ENCODE assay signal across 13 mouse cellular contexts in genomic region chr13:37691855-37692445, GRCm38 (mm10).
DNase-seq lines count a peak whose midpoint lies in the region; TF ChIP-seq lines count a peak whose summit lies in the region.
"Had no signal": no experiment of that assay in that cellular context is flagged by ENCODE, and none has a peak within 500 bp of the region (broad histone marks: within the 10 kb centered on the region; RNA-seq: fewer than 3 reads in every experiment).

No protein-coding gene starts in this region.

- peak; percentile 20 for DNase-seq in gastrocnemius, postnatal 14 days
- DNase-seq in gastrocnemius, adult 8-10 months (ENCODE audit: low spot score in 2 of 2), result no peak
- peak; percentile 9 for DNase-seq in mesoderm, embryonic 11.5 days (ENCODE audit: low read depth, low spot score)
- DNase-seq in thymus, postnatal 25 days, result peak; percentile 71
- no peak for DNase-seq in cerebellum, adult 2 months
- DNase-seq in kidney, adult 2 months, result no peak
- DNase-seq: gastrocnemius, postnatal 10 days had no signal

- no peak overlapping the region for H3K27ac ChIP-seq in cerebellum, adult 2 months (ENCODE audit: insufficient read depth, low read length)
- no peak overlapping the region for H3K27ac ChIP-seq in kidney, adult 2 months (ENCODE audit: insufficient read depth, low read depth, low read length)
- H3K27ac ChIP-seq: embryonic facial prominence, embryonic 12.5 days; hindbrain, embryonic 13.5 days; intestine, embryonic 15.5 days; liver, embryonic 14.5 days; stomach, postnatal 0 days had no signal

- no peak for TF ChIP-seq POLR2A in cerebellum, adult 2 months (IDR thresholded peaks at IDR 0.05; ENCODE audit: borderline replicate concordance, insufficient read depth, low read length)
- TF ChIP-seq POLR2A in kidney, adult 2 months (IDR thresholded peaks at IDR 0.05; ENCODE audit: low read depth, low read length), result no peak

- H3K27me3 ChIP-seq in C2C12 (ENCODE audit: control insufficient read depth, insufficient read depth, insufficient read length), result no peaks in the 10 kb centered on the region
- H3K27me3 ChIP-seq in cerebellum, adult 2 months (ENCODE audit: control insufficient read depth, insufficient read depth, low read length), result no peaks in the 10 kb centered on the region
- H3K27me3 ChIP-seq in kidney, adult 2 months (replicated peaks; ENCODE audit: control insufficient read depth, insufficient read depth, low read length), result no peaks in the 10 kb centered on the region
- H3K27me3 ChIP-seq: embryonic facial prominence, embryonic 12.5 days; hindbrain, embryonic 13.5 days; intestine, embryonic 15.5 days had no signal

- no peaks in the 10 kb centered on the region for H3K36me3 ChIP-seq in C2C12 (ENCODE audit: control insufficient read depth, insufficient read depth)
- H3K36me3 ChIP-seq in kidney, adult 2 months (ENCODE audit: control insufficient read depth, insufficient read depth, low read length), result no peaks in the 10 kb centered on the region
- H3K36me3 ChIP-seq: embryonic facial prominence, embryonic 12.5 days; hindbrain, embryonic 13.5 days; intestine, embryonic 15.5 days had no signal

- H3ac ChIP-seq in C2C12 (ENCODE audit: control insufficient read depth, insufficient read length, low read depth), result no peak overlapping the region

- H3K4me1 ChIP-seq in cerebellum, adult 2 months (ENCODE audit: control insufficient read depth, insufficient read depth, low read length), result no peaks in the 10 kb centered on the region
- no peaks in the 10 kb centered on the region for H3K4me1 ChIP-seq in kidney, adult 2 months (ENCODE audit: control insufficient read depth, insufficient read depth, low read length)
- H3K4me1 ChIP-seq: embryonic facial prominence, embryonic 12.5 days; hindbrain, embryonic 13.5 days; intestine, embryonic 15.5 days had no signal

- 19% methylated on average over 5 of the region's 5 CpGs for WGBS in cerebellum, adult 2 months
- 87% methylated on average over 5 of the region's 5 CpGs for WGBS in kidney, adult 2 months

- no peak for TF ChIP-seq CTCF in C2C12 (IDR thresholded peaks at IDR 0.05; ENCODE audit: control insufficient read depth, insufficient read depth, insufficient read length)
- TF ChIP-seq CTCF in cerebellum, adult 2 months (IDR thresholded peaks at IDR 0.05; ENCODE audit: borderline replicate concordance, insufficient read depth, low read depth, low read length), result no peak
- no peak for TF ChIP-seq CTCF in kidney, adult 2 months (conservative IDR thresholded peaks at IDR 0.05; ENCODE audit: insufficient read depth, insufficient read length, low read depth, low read length)

- no peaks in the 10 kb centered on the region for H3K79me2 ChIP-seq in C2C12 (ENCODE audit: control insufficient read depth, insufficient read depth)

- no peak overlapping the region for H3K4me3 ChIP-seq in C2C12 (ENCODE audit: insufficient read depth, poor library complexity, severe bottlenecking)
- H3K4me3 ChIP-seq in cerebellum, adult 2 months (replicated peaks; ENCODE audit: insufficient read depth, low read depth, low read length), result no peak overlapping the region
- H3K4me3 ChIP-seq in kidney, adult 2 months (ENCODE audit: insufficient read depth, low read depth, low read length), result no peak overlapping the region
- H3K4me3 ChIP-seq: embryonic facial prominence, embryonic 12.5 days; hindbrain, embryonic 13.5 days; intestine, embryonic 15.5 days had no signal

- intact Hi-C loops in gastrocnemius, postnatal 14 days (cut with DNase I; ENCODE audit: low total_unique reads), result no loop called here

- H3K79me3 ChIP-seq in C2C12 (ENCODE audit: low read depth), result no peaks in the 10 kb centered on the region

TF ChIP-seq in C2C12, 6 proteins besides CTCF, POLR2A, EP300 and RAD21:
- TF ChIP-seq MYOD1 (IDR thresholded peaks at IDR 0.05; ENCODE audit: control insufficient read depth, insufficient read length, low read depth) (peak; percentile 87), CEBPB (IDR thresholded peaks at IDR 0.05; ENCODE audit: low read depth) (no peak)

Comparison
In these comparisons a context has a peak if more than half of its experiments do, and no peak if none do; other contexts are left out.
1. DNase-seq: peak in gastrocnemius, postnatal 14 days (single experiment), mesoderm, embryonic 11.5 days (single experiment) and thymus, postnatal 25 days (single experiment); none in gastrocnemius, adult 8-10 months (0 of 2), cerebellum, adult 2 months (0 of 2) and kidney, adult 2 months (single experiment).